Mouse (Mus musculus) erythroblast, embryonic 14.5 days (primary cell): ENCODE measurements around the gene Gng3.

ENCODE experiments used
- GATA1 ChIP-seq: IDR thresholded peaks from 2 replicates; pipeline ENCODE4 v1.6.1; 2012; ENCODE audit warnings: low read length, inconsistent platforms, mixed read lengths
- TAL1 ChIP-seq: IDR thresholded peaks from 3 replicates; pipeline ENCODE4 v1.6.1; 2012; ENCODE audit warnings: low read length, inconsistent platforms, mixed read lengths

DNA sequence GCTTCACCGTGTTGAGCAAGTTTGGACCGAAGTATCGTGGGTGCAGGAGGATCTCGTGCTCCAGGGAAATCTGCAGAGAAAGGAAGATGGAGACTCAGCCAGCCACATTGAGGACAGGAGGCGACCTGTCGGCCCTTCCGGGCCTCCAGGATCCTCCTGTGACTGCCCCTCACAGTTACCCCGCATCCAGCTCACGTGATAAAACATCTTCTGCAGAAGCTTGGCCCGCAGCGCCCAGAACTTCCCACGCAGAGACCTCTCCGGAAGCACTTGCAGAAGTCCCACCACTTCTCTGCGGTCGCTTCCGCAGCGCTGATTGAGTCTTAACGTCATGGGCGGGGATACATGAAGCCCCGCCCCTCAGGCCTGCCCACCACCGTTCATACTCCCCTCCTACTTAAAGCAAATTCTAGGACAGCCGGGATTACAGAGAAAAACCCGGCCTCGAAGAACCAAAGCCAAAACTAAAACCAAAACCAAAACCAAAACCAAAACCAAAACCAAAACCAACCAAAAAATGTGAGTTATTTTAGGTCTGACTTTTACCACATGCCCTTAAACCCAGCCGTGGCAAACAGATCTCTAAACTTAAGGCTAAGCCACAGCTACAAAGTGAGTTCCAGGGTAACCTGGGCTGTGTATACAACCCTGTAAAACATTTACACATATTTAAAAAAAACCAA lies 40.6 kb downstream of the Gng3 start, which contains the start of gene Polr2g:
- no peak for TF ChIP-seq GATA1
- TF ChIP-seq TAL1: no peak
